Mouse (Mus musculus): ENCODE results near the gene Tspear. TPM values are rescaled to one million over a fixed set of nuclear protein-coding genes. Genes with fewer than 3 reads are reported as not detected.
"Not testable (repeated sequence)": the region's sequence is repeated elsewhere in the genome, so short reads cannot be mapped to it uniquely, and the experiment has no call there.

Gene Tspear
- total RNA-seq, 2 experiments from 2014 or later, result 0.14 TPM; not detected in 1

DNA sequence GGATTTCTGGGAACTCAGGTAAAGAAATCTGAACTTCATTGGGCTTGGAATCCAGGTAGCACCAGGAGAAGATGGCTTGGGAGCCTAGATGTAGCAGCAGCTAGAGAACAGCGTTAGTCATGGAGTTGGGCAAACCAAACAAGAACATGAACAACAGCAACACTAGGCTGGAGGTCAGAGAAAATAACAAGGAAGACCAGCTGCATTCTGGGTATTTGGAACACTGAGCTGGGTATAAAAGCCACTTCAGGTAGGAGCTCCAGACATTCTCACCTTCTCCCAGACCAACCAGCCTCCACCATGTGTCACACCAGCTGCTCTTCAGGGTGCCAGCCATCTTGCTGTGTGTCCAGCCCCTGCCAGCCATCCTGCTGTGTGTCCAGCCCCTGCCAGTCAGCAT lies 20.0 kb downstream of the Tspear start, which contains the start of gene Gm10272:
Gene Gm10272 (plus strand): TSS at position 301 of the 400 bp plus-strand sequence.
- intact Hi-C loops (cut with DNase I), result no loop called here
- DNase-seq (ENCODE audit: low spot score in 2 of 2), result no peak

DNA sequence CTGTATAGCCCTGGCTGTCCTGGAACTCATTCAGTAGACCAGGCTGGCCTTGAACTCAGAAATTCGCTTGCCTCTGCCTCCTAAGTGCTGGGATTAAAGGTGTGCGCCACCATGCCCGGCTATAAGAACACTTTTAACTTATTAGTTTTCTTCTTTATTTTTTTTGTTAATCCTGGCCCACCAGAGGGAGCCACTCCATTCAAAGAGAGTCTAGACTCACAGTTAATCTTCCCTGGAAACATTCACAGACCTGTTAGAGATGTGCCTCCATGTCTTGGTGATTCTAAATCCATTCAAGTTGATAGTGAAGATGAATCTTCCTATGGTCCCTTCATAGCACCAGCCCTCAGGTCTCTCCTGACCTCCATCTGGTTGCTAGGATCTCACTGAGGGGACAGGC lies 23.5 kb downstream of the Tspear start:
- no peak for DNase-seq (ENCODE audit: low spot score in 2 of 2)

DNA sequence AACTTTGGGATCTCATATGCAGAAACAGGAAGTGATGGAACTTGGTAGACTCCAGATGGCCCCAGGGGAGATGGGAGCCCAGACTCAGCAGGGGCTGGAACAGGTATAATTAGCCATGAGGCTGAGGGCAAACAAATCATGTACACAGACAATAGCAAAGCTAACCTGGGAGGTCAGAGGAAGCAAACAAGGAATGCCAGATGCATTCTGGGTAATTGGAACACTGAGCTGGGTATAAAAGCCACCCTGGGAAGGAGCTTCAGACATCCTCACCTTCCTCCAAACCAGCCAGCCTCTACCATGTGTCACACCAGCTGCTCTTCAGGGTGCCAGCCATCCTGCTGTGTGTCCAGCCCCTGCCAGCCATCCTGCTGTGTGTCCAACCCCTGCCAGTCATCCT lies 24.8 kb downstream of the Tspear start, which contains the start of gene Gm10024:
Gene Gm10024 (plus strand): TSS at position 301 of the 400 bp plus-strand sequence.
- DNase-seq (ENCODE audit: low spot score in 2 of 2); intact Hi-C loops (cut with DNase I): not testable (repeated sequence)

More for the DNA sequence above, 23.5 kb downstream of the Tspear start:
- intact Hi-C loops (cut with DNase I), result no loop called here

DNA sequence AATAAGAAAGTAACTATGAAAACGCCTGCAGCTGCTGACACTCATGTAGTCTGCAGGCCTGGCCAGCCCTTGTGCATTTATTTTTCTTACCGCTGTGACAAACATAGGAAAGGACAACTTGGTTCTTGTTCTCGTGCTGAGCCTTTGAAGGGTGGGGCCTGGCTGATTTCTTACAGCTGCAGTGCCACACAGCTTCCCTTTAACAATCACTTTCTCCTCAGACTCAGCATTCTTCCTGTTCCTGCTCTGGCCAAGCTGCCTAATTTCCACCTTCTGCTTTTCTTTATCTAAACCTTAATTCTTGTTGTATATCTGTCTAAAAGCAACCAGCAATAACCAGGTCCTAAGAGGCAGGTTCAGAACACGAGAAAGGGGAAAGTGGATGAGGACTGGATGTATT lies 27.4 kb downstream of the Tspear start:
- intact Hi-C loops (cut with DNase I), result no loop called here
- DNase-seq (ENCODE audit: low spot score in 2 of 2), result no peak

DNA sequence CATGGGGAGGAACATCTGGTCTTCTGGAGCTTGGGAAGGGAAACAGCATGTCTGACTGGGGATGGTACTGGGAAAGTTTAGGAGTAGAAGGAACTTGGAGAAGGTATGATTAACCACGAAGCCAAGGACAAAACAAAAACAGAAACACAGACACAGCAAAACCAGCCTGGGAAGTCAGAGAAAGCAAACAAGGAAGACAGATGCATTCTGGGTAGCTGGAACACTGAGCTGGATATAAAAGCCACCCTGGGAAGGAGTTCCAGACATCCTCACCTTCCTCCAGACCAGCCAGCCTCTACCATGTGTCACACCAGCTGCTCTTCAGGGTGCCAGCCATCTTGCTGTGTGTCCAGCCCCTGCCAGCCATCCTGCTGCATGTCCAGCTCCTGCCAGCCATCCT lies 29.1 kb downstream of the Tspear start, which contains the start of gene Gm10142:
Gene Gm10142 (plus strand): TSS at position 301 of the 400 bp plus-strand sequence.
- no peak for DNase-seq (ENCODE audit: low spot score in 2 of 2)
- intact Hi-C loops (cut with DNase I), result no loop called here

DNA sequence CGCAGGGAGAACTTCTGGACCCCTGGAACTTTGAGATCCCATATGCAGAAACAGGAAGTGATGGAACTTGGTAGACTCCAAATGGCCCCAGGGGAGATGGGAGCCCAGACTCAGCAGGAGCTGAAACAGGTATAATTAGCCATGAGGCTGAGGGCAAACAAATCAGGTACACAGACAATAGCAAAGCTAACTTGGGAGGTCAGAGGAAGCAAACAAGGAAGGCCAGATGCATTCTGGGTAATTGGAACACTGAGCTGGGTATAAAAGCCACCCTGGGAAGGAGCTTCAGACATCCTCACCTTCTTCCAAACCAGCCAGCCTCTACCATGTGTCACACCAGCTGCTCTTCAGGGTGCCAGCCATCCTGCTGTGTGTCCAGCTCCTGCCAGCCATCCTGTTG lies 33.9 kb downstream of the Tspear start, which contains the start of gene Krtap12-1:
Gene Krtap12-1 (plus strand): TSS at position 301 of the 400 bp plus-strand sequence.
- DNase-seq (ENCODE audit: low spot score in 2 of 2); intact Hi-C loops (cut with DNase I): not testable (repeated sequence)

DNA sequence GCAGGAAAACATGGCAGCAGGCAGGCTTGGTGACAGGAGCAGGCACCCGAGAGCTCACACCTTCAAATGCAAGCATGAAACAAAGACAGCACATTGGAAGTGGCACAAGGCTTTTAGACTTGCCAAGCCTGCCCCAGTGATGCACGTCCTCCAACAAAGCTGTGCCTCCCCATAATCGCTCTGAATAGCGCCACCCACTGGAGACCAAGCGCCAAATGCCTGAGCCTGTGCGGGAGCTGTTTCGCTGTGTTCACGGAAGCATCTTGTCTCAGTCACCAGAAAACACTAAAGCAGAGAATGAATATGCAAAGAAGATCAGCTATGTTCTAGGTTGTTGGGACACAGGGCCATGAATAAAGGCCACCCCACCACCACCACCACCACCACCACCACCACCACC lies 38.5 kb downstream of the Tspear start:
- intact Hi-C loops (cut with DNase I), result loop anchor here (5.0 kb wide), 2 partner anchors 152 to 212 kb away; no protein-coding TSS in a partner anchor
- no peak for DNase-seq (ENCODE audit: low spot score in 2 of 2)

DNA sequence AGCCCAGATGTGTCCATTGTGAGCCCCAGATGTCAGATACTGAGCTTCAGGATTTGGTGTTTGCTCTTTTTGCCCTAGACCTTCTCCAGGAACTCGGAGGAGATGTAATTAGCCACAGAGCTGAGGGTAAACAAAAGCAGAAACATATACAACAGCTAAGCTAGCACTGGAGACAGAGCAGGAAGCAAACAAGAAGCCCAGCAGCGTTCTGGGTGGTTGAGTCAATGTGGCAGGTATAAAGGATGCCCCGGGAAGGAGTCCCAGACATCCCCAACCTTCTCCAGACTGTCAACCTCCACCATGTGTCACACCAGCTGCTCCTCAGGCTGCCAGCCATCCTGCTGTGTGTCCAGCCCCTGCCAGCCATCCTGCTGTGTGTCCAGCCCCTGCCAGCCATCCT lies 39.8 kb downstream of the Tspear start, which contains the start of gene Gm10100:
Gene Gm10100 (plus strand): TSS at position 301 of the 400 bp plus-strand sequence.
- intact Hi-C loops (cut with DNase I), result loop anchor here (5.0 kb wide), 2 partner anchors 151 to 211 kb away; no protein-coding TSS in a partner anchor
- no peak for DNase-seq (ENCODE audit: low spot score in 2 of 2)

DNA sequence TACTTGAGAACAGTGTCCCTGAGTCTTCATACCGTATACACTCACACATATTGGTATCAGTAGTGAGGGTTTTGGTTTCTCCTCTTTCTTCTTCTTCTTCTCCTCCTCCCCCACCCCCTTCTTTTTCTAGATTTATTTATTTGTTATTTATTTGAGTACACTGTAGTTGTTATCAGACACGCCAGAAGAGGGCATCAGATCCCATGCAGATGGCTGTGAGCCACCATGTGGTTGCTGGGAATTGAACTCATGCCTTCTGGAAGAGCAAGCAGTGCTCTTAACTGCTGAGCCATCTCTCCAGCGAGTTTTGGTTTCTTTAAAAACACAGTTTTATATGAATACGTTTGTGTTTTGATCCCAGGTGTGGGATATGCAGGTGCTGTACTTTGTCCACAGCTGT lies 41.9 kb downstream of the Tspear start:
- intact Hi-C loops (cut with DNase I), result loop anchor here (5.0 kb wide), 2 partner anchors 149 to 209 kb away; no protein-coding TSS in a partner anchor
- DNase-seq (ENCODE audit: low spot score in 2 of 2), result no peak

DNA sequence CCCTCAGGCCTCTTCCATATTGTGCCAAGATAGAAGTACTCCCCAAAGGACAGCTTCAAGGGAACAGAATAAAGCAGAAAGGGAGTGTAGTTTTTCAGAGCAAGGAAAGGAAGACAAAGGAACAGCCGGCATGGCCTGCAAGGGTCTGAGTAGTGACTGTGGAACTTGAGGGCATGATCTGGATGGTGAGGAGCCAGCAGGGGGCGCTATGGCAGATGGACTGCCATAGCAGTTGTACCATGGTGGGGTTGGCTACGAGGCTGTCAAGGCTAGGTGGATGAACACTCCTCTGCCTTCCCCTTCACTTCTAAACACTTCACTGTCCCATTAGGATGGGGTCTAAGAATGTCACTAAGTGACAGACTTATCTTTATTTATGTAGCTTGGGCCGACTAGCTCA lies 42.9 kb downstream of the Tspear start:
- intact Hi-C loops (cut with DNase I), result loop anchor here (5.0 kb wide), 2 partner anchors 148 to 208 kb away; no protein-coding TSS in a partner anchor
- DNase-seq (ENCODE audit: low spot score in 2 of 2), result no peak

DNA sequence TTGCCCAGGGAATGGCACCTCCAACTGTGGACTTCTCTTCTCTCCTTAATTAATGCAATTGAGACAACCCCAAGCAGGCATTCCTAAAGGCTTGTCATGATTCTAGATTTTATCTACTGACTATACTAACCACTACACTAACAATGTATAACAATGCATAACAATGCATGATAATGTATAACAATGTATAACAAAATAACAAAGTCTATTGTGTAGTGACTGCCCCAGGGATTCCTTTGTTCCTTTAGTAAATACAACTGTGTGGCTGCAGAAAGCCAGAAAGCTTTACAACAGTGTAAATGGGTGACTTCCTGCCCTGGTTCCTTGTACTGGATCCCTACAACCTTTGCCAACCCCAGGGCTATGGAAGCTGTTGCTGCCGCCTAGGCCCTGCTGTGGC lies 49.6 kb downstream of the Tspear start:
- no peak for DNase-seq (ENCODE audit: low spot score in 2 of 2)
- intact Hi-C loops (cut with DNase I), result no loop called here

DNA sequence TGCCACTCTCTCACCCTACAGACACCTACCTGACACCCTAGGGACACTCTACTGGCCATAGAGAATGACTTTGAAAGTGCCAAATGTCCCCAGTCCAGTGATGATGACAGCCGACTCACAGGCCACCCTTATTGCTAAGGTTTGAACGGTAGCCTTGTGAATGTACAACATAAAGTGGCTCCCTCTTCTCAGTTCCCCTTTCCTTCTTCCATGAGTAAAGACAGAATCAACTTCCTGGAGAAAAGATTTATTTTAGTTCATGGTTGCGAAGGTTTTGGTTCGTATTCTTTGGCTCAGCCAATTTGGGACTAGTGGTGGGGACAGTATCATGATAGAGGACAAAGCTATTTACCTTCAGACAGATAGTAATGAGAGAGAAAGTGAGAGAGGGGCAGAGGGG lies 52.6 kb downstream of the Tspear start:
- no peak for DNase-seq (ENCODE audit: low spot score in 2 of 2)
- intact Hi-C loops (cut with DNase I), result no loop called here

DNA sequence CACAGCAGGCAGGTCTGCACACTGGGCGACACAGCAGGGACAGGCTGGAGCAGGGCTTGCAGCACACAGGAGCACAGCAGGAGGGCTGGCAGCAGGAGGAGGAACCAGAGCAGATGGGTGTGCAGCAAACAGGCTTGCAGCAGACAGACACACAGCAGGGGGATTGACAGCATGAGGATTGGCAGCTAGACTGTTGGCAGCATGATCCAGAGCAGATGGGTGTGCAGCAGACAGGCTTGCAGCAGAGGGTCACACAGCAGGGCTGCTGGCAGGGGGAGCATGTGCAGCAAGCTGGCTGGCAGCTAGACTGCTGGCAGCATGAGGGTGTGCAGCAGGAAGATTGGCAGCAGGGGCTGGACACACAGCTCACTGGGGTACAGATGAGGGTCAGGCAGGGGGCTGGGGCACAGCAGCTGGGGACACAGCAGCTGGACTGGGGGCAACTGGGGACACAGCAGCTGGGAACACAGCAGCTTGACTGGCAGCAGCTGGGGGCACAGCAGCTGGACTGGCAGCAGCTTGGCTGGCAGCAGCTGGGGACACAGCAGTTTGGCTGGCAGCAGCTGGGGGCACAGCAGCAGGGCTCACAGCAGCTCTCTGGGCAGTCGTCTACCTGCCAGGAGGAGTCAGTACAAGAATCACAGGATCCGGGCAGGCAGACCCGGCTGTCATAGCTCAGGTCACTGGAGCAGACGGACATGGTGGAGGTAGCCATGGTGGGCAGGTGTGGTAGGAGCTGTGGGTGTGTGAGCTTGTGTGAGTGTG lies 55.7 kb downstream of the Tspear start, which contains the start of gene Gm18596:
Gene Gm18596 (minus strand): TSS at position 715 of the 765 bp plus-strand sequence.
- DNase-seq (ENCODE audit: low spot score in 2 of 2); intact Hi-C loops (cut with DNase I): not testable (repeated sequence)

DNA sequence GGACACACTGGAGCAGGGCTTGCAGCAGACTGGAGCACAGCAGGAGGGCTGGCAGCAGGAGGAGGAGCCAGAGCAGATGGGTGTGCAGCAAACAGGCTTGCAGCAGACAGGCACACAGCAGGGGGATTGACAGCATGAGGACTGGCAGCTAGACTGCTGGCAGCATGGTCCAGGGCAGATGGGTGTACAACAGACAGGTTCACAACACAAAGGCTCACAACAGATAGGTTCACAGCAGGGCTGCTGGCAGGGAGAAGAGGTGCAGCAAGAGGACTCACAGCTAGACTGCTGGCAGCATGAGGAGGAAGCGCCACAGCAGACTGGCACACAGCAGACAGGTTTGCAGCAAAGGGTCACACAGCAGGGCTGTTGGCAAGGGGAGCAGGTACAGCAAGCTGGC lies 64.3 kb downstream of the Tspear start:
- intact Hi-C loops (cut with DNase I); DNase-seq (ENCODE audit: low spot score in 2 of 2): not testable (repeated sequence)

DNA sequence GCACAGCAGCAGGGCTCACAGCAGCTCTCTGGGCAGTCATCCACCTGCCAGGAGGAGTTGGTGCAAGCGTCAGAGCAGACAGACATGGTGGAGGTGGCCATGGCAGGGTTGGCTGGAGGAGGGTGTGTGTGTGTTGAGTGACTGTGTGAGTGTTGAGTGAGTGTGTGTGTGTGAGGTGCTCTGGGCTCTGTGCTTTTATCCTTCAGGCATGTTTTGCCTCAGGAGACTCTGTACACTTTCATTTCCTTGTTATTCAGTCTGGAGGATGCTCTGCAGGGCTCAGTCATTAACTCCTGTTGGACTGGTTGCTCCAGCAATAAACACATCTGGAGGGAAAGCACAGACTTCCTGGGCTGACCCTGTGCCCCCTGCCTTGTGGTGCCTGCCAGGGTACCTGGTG lies 64.9 kb downstream of the Tspear start, which contains the start of gene Gm9736:
Gene Gm9736 (minus strand): TSS at position 101 of the 400 bp plus-strand sequence.
- intact Hi-C loops (cut with DNase I); DNase-seq (ENCODE audit: low spot score in 2 of 2): not testable (repeated sequence)

DNA sequence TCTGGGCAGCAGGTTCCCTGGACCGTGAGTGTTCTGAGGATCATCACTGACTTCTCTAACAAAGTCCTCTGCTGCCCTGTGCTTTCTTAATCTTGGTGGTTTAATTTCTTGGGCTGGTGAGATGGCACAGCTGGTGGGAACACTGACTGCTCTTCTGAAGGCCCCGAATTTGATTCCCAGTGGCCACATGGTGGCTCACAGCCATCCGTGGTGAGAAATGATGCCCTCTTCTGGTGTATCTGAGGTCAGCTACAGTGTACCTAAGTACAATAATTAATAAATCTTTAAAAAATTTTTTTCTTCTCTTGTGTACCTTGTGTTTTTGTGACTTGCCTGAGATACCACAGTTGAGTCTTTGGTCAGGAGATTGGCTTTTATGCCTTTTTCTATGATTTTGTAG lies 65.9 kb downstream of the Tspear start:
- DNase-seq (ENCODE audit: low spot score in 2 of 2); intact Hi-C loops (cut with DNase I): not testable (repeated sequence)

DNA sequence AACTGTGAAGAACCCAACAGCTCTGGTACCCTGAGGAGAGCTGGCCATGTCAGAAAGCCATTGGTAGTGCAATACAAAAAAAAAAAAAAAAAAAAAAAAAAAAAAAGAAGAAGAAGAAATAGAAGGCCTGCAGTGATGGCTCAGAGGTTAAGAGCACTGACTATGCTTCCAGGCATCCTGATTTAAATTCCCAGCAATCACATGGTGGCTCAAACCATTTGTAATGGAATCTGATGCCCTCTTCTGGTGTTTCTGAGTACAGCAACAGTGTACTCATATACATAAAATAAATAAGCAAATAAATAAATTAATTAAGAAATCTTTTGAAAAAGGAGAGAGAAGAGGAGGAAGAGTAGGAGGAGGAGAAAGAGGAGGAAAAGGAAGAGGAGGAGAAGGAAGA lies 67.1 kb downstream of the Tspear start:
- no peak for DNase-seq (ENCODE audit: low spot score in 2 of 2)
- intact Hi-C loops (cut with DNase I), result no loop called here

DNA sequence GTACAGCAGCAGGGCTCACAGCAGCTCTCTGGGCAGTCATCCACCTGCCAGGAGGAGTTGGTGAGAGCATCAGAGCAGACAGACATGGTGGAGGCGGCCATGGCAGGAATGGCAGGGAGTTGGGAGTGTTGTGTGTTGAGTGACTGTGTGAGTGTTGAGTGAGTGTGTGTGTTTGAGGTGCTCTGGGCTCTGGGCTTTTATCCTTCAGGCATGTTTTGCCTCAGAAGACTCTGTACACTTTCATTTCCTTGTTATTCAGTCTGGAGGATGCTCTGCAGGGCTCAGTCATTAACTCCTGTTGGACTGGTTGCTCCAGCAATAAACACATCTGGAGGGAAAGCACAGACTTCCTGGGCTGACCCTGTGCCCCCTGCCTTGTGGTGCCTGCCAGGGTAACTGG lies 73.2 kb downstream of the Tspear start, which contains the start of gene Gm3233:
Gene Gm3233 (minus strand): TSS at position 101 of the 400 bp plus-strand sequence.
- DNase-seq (ENCODE audit: low spot score in 2 of 2); intact Hi-C loops (cut with DNase I): not testable (repeated sequence)

DNA sequence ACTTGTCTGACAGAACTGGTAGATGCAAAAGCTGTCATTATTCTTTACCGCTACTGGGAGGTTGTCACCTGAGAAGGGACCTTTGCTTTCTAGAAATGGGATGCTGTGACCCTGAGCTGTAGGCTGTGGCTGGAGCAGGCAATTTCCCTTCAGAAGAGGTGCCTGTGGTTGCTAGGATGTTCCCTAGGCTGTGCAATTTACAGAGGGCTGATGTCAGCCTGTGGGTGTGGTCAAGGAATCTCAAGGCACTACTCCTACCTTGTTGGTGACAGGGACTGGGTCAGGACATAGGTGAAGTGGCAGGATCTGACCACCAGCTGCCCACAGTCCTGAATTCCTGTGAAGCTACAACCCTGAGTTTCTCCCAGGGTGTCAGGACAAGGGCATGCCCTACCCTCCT lies 83.4 kb downstream of the Tspear start:
- no peak for DNase-seq (ENCODE audit: low spot score in 2 of 2)
- intact Hi-C loops (cut with DNase I), result no loop called here

DNA sequence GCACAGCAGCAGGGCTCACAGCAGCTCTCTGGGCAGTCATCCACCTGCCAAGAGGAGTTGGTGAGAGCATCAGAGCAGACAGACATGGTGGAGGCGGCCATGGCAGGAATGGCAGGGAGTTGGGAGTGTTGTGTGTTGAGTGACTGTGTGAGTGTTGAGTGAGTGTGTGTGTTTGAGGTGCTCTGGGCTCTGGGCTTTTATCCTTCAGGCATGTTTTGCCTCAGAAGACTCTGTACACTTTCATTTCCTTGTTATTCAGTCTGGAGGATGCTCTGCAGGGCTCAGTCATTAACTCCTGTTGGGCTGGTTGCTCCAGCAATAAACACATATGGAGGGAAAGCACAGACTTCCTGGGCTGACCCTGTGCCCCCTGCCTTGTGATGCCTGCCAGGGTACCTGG lies 84.9 kb downstream of the Tspear start, which contains the start of gene Gm3238:
Gene Gm3238 (minus strand): TSS at position 101 of the 400 bp plus-strand sequence.
- DNase-seq (ENCODE audit: low spot score in 2 of 2); intact Hi-C loops (cut with DNase I): not testable (repeated sequence)

All from left cerebral cortex, postnatal 25 days (tissue).